Mouse (Mus musculus): ENCODE results near the gene Olfr1369-ps1. TPM values are rescaled to one million over a fixed set of nuclear protein-coding genes. Genes with fewer than 3 reads are reported as not detected.
"Not testable (repeated sequence)": the region's sequence is repeated elsewhere in the genome, so short reads cannot be mapped to it uniquely, and the experiment has no call there.

The Olfr1369-ps1 gene
- not detected in 2 replicates for polyA plus RNA-seq (2012; rRNA removed)

DNA sequence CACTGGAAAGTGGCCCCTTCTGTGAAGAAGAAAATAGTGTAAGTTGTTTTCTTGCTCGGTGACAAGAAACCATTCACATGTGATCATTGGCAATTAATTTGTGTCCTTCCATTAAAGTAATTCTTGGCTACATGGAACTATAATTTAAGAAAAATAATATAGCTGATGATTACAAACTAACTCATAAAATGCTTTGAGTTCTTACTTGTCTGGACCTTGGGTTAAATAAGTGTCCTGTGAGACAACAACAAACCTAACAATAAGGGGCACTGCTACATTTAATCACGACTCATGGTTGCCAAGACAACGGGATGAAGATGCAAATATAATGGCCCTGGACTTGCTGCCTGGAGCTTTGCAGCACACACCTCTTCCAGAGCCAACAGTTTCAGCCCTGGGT is at the start of gene Olfr1369-ps1:
Olfr1369-ps1 (plus strand) TSS at position 301 of the 400 bp plus-strand sequence.
- not testable (repeated sequence) for H3K27me3 ChIP-seq (ENCODE audit: control insufficient read depth, insufficient read depth, low read length); H3K4me3 ChIP-seq (ENCODE audit: control insufficient read depth, low read depth, low read length); H3K36me3 ChIP-seq (ENCODE audit: control insufficient read depth, insufficient read depth, low read length); H3K4me1 ChIP-seq (ENCODE audit: control insufficient read depth, insufficient read depth, low read length); H3K27ac ChIP-seq (ENCODE audit: control insufficient read depth, insufficient read depth, low read depth, low read length)

DNA sequence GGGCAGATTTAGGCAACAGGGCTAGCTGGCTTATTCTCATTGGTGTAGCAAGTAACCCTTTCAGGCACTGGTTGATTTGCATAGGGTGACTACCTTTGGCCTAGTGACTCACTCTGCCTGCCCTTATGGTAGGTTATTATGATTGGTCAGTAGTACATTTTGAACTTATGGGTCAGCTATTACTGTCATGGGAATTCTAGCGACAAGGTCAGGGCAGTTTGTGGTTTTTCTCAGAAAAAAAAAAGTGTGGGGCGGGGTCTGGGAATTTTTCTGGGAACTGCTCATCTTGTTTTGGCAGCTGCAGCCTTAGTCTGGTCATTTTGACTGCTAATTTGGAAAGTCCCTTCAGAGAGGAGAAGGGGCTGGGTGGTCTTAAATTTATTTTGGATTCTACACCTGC is 45.3 kb upstream of the Olfr1369-ps1 start:
- TF ChIP-seq POLR2A (IDR thresholded peaks at IDR 0.05; ENCODE audit: control insufficient read depth, low read depth, low read length) (no peak), CTCF (IDR thresholded peaks at IDR 0.05; ENCODE audit: control insufficient read depth, insufficient read depth, insufficient replicate concordance, low read depth, low read length) (no peak)
- no peaks in the 10 kb centered on the region for H3K27me3 ChIP-seq (ENCODE audit: control insufficient read depth, insufficient read depth, low read length)
- no peaks in the 10 kb centered on the region for H3K4me1 ChIP-seq (ENCODE audit: control insufficient read depth, insufficient read depth, low read length)
- no peaks in the 10 kb centered on the region for H3K36me3 ChIP-seq (ENCODE audit: control insufficient read depth, insufficient read depth, low read length)
- no peak overlapping the region for H3K27ac ChIP-seq (ENCODE audit: control insufficient read depth, insufficient read depth, low read depth, low read length)
- H3K4me3 ChIP-seq (ENCODE audit: control insufficient read depth, low read depth, low read length) = no peak overlapping the region

DNA sequence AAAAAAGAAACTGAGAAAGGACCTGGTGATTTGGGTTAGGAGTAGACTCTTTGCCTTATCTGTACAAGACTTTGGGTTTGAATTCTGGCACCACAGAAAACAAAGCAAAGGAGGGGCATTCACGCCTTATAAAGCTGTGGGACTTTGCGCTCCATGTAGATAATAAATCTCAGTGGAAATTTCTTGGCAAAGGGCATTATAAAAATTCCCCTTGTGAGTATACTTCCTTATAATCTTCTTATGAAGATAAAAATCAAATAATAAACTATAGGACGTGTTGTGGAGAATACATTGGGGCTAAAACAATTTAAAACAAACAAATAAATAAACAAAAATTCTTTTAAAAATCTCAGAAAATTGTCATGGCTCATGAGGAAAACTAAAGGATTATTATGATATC is 36.4 kb upstream of the Olfr1369-ps1 start, which contains the start of gene Olfr1370:
Olfr1370 (minus strand) TSS at position 101 of the 400 bp plus-strand sequence.
- H3K4me1 ChIP-seq (ENCODE audit: control insufficient read depth, insufficient read depth, low read length) = no peaks in the 10 kb centered on the region
- no peaks in the 10 kb centered on the region for H3K36me3 ChIP-seq (ENCODE audit: control insufficient read depth, insufficient read depth, low read length)
- no peak within 1 kb of the TSS for H3K27ac ChIP-seq (ENCODE audit: control insufficient read depth, insufficient read depth, low read depth, low read length)
- H3K27me3 ChIP-seq (ENCODE audit: control insufficient read depth, insufficient read depth, low read length) = no peaks in the 10 kb centered on the region
- TF ChIP-seq CTCF (IDR thresholded peaks at IDR 0.05; ENCODE audit: control insufficient read depth, insufficient read depth, insufficient replicate concordance, low read depth, low read length) (no peak), POLR2A (IDR thresholded peaks at IDR 0.05; ENCODE audit: control insufficient read depth, low read depth, low read length) (no peak)
- no peak within 1 kb of the TSS for H3K4me3 ChIP-seq (ENCODE audit: control insufficient read depth, low read depth, low read length)

DNA sequence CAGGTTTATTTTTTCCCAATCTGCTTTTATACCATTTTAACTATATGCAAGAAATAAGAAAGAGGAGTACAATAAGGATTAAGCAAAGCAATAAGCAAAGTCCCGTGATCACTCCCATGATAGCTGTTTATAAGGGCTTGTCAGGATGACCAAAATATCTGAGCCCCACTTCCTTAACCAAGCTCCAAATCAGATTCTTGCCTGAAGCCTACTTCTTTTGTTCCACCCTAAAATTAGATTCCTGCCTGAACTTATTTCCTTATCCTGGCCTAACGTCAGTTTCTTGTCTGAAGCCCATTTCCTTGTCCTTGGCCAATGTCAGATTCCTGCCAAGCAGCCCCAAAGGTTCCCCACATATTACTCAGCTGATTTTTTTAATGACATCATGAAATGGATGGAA is 28.6 kb upstream of the Olfr1369-ps1 start:
- H3K36me3 ChIP-seq (ENCODE audit: control insufficient read depth, insufficient read depth, low read length) = no peaks in the 10 kb centered on the region
- TF ChIP-seq CTCF (IDR thresholded peaks at IDR 0.05; ENCODE audit: control insufficient read depth, insufficient read depth, insufficient replicate concordance, low read depth, low read length) (no peak), POLR2A (IDR thresholded peaks at IDR 0.05; ENCODE audit: control insufficient read depth, low read depth, low read length) (no peak)
- H3K27me3 ChIP-seq (ENCODE audit: control insufficient read depth, insufficient read depth, low read length) = no peaks in the 10 kb centered on the region

DNA sequence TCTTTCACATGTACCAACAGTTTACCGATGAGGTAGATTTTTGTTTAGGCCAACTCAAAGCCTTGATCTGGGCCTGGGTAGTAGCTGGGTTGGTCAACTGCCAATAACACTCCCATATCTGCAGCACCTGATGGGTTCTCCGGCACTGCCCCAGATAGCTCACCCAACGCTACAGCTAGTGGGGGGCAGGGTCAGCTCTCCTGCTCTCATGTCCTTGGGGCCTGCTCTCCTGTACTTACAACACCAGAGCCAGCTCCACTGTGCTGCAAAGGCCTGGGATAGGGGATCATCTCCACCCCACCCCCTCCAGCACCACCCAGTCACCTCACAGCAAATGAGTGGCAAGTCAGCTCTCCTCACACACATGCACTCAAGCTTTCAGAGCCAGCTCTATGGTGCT is 1.5 kb upstream of the Olfr1369-ps1 start:
- Histone ChIP-seq H3K4me1 (ENCODE audit: control insufficient read depth, insufficient read depth, low read length) (no peaks in the 10 kb centered on the region), H3K27ac (ENCODE audit: control insufficient read depth, insufficient read depth, low read depth, low read length) (no peak overlapping the region), H3K4me3 (ENCODE audit: control insufficient read depth, low read depth, low read length) (no peak overlapping the region), H3K36me3 (ENCODE audit: control insufficient read depth, insufficient read depth, low read length) (no peaks in the 10 kb centered on the region), H3K27me3 (ENCODE audit: control insufficient read depth, insufficient read depth, low read length) (no peaks in the 10 kb centered on the region)
- no peak for TF ChIP-seq POLR2A (IDR thresholded peaks at IDR 0.05; ENCODE audit: control insufficient read depth, low read depth, low read length)
- no peak for TF ChIP-seq CTCF (IDR thresholded peaks at IDR 0.05; ENCODE audit: control insufficient read depth, insufficient read depth, insufficient replicate concordance, low read depth, low read length)

More for the DNA sequence above, 28.6 kb upstream of the Olfr1369-ps1 start:
- H3K4me3 ChIP-seq (ENCODE audit: control insufficient read depth, low read depth, low read length) = no peak overlapping the region
- no peaks in the 10 kb centered on the region for H3K4me1 ChIP-seq (ENCODE audit: control insufficient read depth, insufficient read depth, low read length)
- H3K27ac ChIP-seq (ENCODE audit: control insufficient read depth, insufficient read depth, low read depth, low read length) = no peak overlapping the region

DNA sequence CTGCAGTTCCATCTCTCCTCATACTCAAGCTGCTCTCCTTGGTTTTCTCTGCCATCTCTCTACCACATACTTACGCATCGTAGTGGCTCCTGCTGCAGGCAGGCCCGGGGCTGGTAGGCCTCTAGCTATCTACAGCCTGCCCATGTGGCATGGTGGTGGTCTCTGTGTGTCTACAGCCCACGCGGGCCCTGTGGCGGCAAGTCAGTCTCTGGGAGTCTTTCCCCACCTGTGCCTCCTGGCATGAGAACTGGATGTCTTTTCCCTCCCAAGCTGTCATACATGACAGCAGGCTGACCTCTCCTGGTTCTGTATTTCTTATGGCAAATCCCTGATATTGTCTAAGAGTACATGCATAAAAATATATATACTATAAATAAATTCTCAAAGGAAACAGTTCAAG is 842 bp upstream of the Olfr1369-ps1 start:
- TF ChIP-seq POLR2A (IDR thresholded peaks at IDR 0.05; ENCODE audit: control insufficient read depth, low read depth, low read length) = no peak
- no peak for TF ChIP-seq CTCF (IDR thresholded peaks at IDR 0.05; ENCODE audit: control insufficient read depth, insufficient read depth, insufficient replicate concordance, low read depth, low read length)
- Histone ChIP-seq H3K4me3 (ENCODE audit: control insufficient read depth, low read depth, low read length) (no peak overlapping the region), H3K4me1 (ENCODE audit: control insufficient read depth, insufficient read depth, low read length) (no peaks in the 10 kb centered on the region), H3K27me3 (ENCODE audit: control insufficient read depth, insufficient read depth, low read length) (no peaks in the 10 kb centered on the region), H3K27ac (ENCODE audit: control insufficient read depth, insufficient read depth, low read depth, low read length) (no peak overlapping the region), H3K36me3 (ENCODE audit: control insufficient read depth, insufficient read depth, low read length) (no peaks in the 10 kb centered on the region)

DNA sequence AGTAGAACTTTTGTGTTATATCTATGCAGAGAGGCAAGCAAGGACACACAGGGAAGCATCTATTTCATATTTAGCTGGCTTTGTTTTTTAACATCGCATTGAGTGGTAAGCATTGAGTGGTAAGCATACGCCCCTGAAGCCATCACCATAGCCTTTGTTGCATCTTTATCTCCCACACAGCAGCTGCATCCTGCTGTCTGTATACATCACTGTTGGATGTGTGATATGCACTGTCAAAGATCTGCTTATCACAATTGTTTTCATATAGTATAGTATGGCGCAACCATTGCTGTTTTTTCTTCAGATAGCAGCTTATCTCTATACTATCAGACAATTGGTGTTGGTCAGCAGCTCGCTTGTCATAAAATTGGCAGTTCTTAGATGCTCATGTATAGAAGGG is 2.8 kb downstream of the Olfr1369-ps1 start:
- H3K4me3 ChIP-seq (ENCODE audit: control insufficient read depth, low read depth, low read length) = no peak overlapping the region
- TF ChIP-seq CTCF (IDR thresholded peaks at IDR 0.05; ENCODE audit: control insufficient read depth, insufficient read depth, insufficient replicate concordance, low read depth, low read length) (no peak), POLR2A (IDR thresholded peaks at IDR 0.05; ENCODE audit: control insufficient read depth, low read depth, low read length) (no peak)
- no peak overlapping the region for H3K27ac ChIP-seq (ENCODE audit: control insufficient read depth, insufficient read depth, low read depth, low read length)
- no peaks in the 10 kb centered on the region for H3K27me3 ChIP-seq (ENCODE audit: control insufficient read depth, insufficient read depth, low read length)
- no peaks in the 10 kb centered on the region for H3K4me1 ChIP-seq (ENCODE audit: control insufficient read depth, insufficient read depth, low read length)
- H3K36me3 ChIP-seq (ENCODE audit: control insufficient read depth, insufficient read depth, low read length) = no peaks in the 10 kb centered on the region

DNA sequence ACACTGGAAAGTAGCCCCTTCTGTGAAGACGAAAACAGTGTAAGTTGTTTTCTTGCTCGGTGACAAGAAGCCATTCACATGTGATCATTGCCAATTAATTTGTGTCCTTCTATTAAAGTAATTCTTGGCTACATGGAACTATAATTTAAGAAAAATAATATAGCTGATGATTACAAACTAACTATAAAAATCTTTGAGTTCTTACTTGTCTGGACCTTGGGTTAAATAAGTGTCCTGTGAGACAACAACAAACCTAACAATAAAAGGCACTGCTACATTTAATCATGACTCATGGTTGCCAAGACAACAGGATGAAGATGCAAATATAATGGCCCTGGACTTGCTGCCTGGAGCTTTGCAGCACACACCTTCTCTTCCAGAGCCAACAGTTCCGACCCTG is 18.1 kb downstream of the Olfr1369-ps1 start, which contains the start of gene Olfr263:
Olfr263 (plus strand) TSS at position 301 of the 400 bp plus-strand sequence.
- H3K36me3 ChIP-seq (ENCODE audit: control insufficient read depth, insufficient read depth, low read length); H3K4me3 ChIP-seq (ENCODE audit: control insufficient read depth, low read depth, low read length): not testable (repeated sequence)

More for the DNA sequence above, 18.1 kb downstream of the Olfr1369-ps1 start, which contains the start of gene Olfr263:
- H3K27me3 ChIP-seq (ENCODE audit: control insufficient read depth, insufficient read depth, low read length); H3K4me1 ChIP-seq (ENCODE audit: control insufficient read depth, insufficient read depth, low read length); H3K27ac ChIP-seq (ENCODE audit: control insufficient read depth, insufficient read depth, low read depth, low read length): not testable (repeated sequence)

Data from testis, adult 2 months (tissue).